Mouse (Mus musculus) frontal cortex, postnatal 36 days (tissue): ENCODE data around the gene Ptger2.

ENCODE experiments used
- DNase-seq, 2 experiments: peaks; one replicate each; pipeline ENCODE4 v3.0.0; 2022; ENCODE audit warnings: low spot score in 2 of 2

Gene Ptger2

DNA sequence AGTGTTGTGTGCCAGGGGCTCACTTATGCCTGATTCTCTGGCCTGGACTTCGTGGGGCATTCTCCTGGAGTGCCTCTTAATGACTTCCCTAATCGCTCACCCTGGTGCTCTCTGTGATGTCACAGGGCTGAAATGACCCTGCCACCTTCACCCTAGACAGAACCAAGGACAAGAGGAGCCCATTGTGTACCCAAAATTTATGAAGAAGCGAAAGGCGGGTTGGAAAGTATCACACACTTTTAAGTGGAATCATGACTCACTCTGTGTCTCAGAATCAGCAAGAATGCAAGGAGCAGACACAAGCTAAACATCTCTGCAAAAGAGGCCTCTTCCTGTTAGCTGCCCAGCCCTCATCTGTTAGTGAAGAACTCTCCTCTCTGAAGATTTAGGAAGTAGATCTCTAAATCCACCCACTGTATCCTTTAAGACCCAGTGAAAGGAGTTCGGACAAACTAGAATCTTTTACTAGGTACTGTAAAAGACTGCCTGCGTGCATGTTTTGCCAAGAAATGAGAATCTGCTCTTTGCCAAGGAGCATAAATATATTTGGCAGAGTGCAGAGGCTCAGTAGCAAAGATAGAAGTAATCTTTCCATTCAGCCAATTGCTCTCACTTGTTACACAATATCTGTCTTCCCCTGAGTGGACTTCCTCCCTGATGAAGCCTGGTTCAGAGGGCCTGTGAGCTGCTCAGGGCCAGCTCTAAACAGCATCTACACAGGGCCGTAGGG, 61.9 kb downstream of the Ptger2 start:
- DNase-seq, result peak; percentile 19 to 47

DNA sequence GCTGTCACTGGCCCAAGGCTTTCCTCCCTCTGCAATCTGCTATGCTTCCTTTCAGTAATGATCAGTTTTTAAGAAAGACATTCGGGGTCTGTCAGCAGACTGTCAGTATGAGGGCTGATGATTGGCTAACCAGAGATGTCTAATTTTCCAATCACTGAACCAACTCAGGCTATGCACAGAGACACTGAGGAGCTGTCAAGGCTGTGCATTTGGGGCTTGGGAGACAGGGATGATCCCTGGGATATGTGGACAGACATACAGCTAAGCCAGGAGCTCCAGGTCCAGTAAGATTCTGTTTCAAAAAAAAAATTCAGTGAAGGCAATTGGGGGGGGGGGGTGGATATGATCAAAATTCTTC, 62.4 kb downstream of the Ptger2 start:
- no peak for DNase-seq

DNA sequence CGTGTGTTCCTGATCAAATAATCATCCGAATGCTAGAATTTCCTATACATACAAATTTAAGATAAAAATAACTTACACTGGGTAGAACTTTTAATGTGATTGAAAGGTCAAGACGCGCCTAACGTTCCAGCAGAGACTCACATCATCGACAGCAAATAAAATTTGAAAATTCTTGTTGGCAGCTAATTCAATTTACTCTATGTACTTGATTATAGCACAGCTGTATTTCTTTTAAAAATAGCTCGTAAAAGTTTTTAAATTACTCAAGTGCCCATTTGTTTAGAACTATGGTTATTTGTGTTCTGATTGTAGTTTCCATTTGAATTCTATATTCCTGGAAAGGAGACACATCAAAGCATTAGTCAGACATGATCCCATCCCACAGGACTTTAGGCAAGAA, 63.1 kb downstream of the Ptger2 start:
- no peak for DNase-seq
